Mouse (Mus musculus): ENCODE data around the gene Il3ra. TPM values are rescaled to one million over a fixed set of nuclear protein-coding genes. Genes with fewer than 3 reads are reported as not detected.

Gene Il3ra
- total RNA-seq (2021) = 1 to 10 TPM; 2.8 TPM
- long read RNA-seq, experiment 1, partial matches to known transcripts = 0 of 2 reads
- long read RNA-seq, experiment 1, other reads (novel, unspliced or antisense) = 2 of 2 reads
- long read RNA-seq, experiment 2 = 0 reads

GRCm38 (mm10) chr14:14345948-14346812, at the start of gene Il3ra:
TSS of gene Il3ra (plus strand) at chr14:14346275.
- peak; percentile 70 to 75 for DNase-seq (ENCODE audit: low spot score in 2 of 2)

GRCm38 (mm10) chr14:14308938-14309337, 37.1 kb upstream of the Il3ra start:
- peak in 1 of 2 experiments; percentile 3 for DNase-seq (ENCODE audit: low spot score in 2 of 2)

GRCm38 (mm10) chr14:14309416-14309815, 36.7 kb upstream of the Il3ra start:
- no peak for DNase-seq (ENCODE audit: low spot score in 2 of 2)

- no peak for DNase-seq (ENCODE audit: low spot score in 2 of 2)
These were observed 23.5 kb upstream of the Il3ra start, which contains the start of gene Olfr31 for GRCm38 (mm10) chr14:14322528-14322927. TSS of gene Olfr31 (plus strand) at chr14:14322828.

GRCm38 (mm10) chr14:14345113-14345871, 783 bp upstream of the Il3ra start:
- peak; percentile 81 to 83 for DNase-seq (ENCODE audit: low spot score in 2 of 2)

- DNase-seq (ENCODE audit: low spot score in 2 of 2) = peak in 1 of 2 experiments; percentile 15
These were observed 682 bp downstream of the Il3ra start for GRCm38 (mm10) chr14:14346813-14347100.

GRCm38 (mm10) chr14:14347151-14347835, 1.2 kb downstream of the Il3ra start:
- DNase-seq (ENCODE audit: low spot score in 2 of 2) = peak; percentile 54 to 75

- peak; percentile 50 to 76 for DNase-seq (ENCODE audit: low spot score in 2 of 2)
These were observed 2.0 kb downstream of the Il3ra start for GRCm38 (mm10) chr14:14347836-14348621.

GRCm38 (mm10) chr14:14348674-14349401, 2.8 kb downstream of the Il3ra start:
- DNase-seq (ENCODE audit: low spot score in 2 of 2) = peak in 1 of 2 experiments; percentile 20

GRCm38 (mm10) chr14:14349485-14350262, 3.6 kb downstream of the Il3ra start:
- DNase-seq (ENCODE audit: low spot score in 2 of 2) = peak in 1 of 2 experiments; percentile 15

GRCm38 (mm10) chr14:14350263-14351147, 4.4 kb downstream of the Il3ra start:
- no peak for DNase-seq (ENCODE audit: low spot score in 2 of 2)

- no peak for DNase-seq (ENCODE audit: low spot score in 2 of 2)
These were observed 5.0 kb downstream of the Il3ra start for GRCm38 (mm10) chr14:14351148-14351455.

- peak in 1 of 2 experiments; percentile 42 for DNase-seq (ENCODE audit: low spot score in 2 of 2)
These were observed 5.9 kb downstream of the Il3ra start for GRCm38 (mm10) chr14:14351721-14352590.

GRCm38 (mm10) chr14:14352606-14353005, 6.5 kb downstream of the Il3ra start:
- DNase-seq (ENCODE audit: low spot score in 2 of 2) = no peak

- DNase-seq (ENCODE audit: low spot score in 2 of 2) = peak in 1 of 2 experiments; percentile 6
These were observed 7.1 kb downstream of the Il3ra start for GRCm38 (mm10) chr14:14353081-14353732.

GRCm38 (mm10) chr14:14353740-14354510, 7.8 kb downstream of the Il3ra start:
- DNase-seq (ENCODE audit: low spot score in 2 of 2) = peak in 1 of 2 experiments; percentile 6

Measured in layer of hippocampus, postnatal 14 days (tissue).